Mouse (Mus musculus): ENCODE data around the gene Aldh1a3.

DNA sequence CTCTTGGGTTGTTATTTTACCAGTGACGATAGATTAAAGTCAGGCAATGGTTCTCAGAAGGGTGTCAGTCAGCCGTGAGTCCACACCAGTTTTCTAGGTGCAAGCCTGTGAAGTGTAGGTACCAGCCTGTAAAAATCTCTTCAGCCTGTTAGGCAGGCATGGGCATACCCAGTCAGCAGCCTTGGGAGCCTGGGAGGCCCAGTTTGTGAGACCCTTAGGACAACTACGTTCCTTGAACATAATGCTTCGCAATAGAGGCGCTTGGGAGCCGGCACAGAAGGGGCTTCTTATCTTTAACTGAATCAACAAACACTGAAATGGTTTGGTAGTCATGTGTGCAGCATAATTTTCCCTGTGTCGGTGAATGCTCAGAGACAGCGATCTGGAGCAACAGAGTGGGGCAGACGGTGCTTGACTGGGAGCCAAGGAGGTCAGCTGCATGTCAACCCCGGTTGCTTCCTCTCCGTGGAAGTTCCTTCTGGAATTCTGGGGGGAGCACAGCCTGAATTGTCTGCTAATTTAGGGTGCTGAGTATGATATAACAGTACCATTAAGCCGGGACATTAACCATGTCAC lies 44.4 kb upstream of the Aldh1a3 start:
- no peak for TF ChIP-seq POLR2A (IDR thresholded peaks at IDR 0.05; ENCODE audit: control insufficient read depth, extremely low read depth, insufficient read depth, low read length, poor library complexity)
- TF ChIP-seq CTCF (IDR thresholded peaks at IDR 0.05; ENCODE audit: borderline replicate concordance, control insufficient read depth, extremely low read depth, insufficient read depth, low read length, poor library complexity): no peak
